Mouse (Mus musculus) embryo, embryonic 10.5 days (tissue): ENCODE results near the gene Gm20388.

Source experiments
- DNase-seq: peaks from one replicate; pipeline ENCODE4 v3.0.0-alpha.2; 2015; ENCODE audit warnings: low spot score

Gm20388 gene

DNA sequence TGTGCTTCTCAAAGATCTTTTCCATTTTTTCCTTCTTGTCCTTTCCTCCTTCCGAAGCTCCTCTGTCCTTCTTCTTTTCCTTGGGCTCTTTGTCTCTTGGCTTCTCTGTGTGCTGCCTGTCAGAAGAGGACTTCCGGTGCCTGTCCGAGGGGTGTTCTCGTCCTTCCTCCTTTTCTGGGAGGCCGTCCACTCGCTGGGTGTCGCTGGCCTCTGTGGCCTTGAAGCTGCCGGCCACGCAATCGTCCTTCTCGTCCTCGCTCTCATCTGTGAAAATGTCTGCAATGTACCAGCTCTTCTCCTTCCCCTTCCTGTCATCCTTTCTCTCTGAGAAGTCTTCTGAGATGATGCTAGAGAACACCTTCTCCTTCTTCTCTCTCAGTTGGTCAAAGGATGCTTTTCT, 2982.8 kb downstream of the Gm20388 start:
- DNase-seq: no peak

DNA sequence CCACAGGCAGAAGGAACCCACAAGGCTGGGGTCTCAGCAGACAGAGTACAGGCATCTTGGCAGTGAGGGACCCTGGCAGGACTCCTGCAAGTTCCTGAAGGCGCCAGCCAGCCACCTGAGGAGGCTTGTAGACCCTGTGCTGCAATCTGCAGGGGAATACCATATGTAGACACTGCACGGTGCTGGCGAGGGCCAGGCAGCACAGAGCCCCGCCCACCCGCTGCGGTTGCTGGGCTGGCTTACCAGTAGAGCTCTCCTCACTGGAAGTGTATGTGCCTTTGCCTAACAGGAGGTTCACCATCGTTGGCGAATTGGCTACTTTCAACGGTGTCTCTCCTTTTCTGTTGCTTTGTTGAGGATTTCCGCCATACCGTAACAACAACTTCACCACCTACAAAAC, 2985.7 kb downstream of the Gm20388 start:
- DNase-seq: no peak

DNA sequence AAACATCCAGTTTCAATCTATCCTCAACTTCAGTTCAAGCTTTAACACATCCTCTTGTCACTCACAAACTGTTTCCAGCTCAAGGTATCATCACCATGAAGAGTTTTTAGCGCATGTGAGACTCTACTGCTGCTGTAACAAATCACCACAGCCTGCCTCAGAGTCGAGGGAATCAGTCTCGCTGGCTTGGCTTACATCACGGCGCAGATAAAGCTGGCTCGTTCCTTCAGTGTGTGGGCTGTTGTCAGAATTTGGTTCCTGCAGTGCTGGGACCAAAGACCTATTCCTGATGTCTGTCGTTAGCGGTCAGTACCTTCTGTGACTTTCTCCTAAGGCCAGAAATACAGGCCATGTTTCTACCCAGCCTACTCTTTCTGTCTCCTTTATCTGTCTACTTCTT, 2986.6 kb downstream of the Gm20388 start:
- no peak for DNase-seq

DNA sequence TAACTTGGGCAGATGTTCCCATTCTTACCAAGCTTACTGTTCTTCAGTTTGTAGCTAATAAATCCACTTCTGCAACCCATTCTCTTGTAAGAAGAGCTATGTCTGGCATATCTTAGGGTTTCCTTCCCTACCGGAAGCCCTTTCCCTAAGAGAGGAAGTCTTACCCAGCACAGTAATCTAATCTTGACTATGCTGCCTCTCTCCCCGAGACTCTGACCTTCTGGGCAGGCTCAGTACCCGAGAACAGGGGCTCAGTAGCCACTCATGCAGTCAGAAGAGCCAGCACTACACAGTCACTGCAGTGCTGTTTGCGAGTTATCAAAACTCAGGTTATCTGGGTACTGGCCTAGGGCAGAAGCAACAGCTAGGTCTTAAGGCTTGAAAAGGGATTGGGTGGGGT, 2987.4 kb downstream of the Gm20388 start:
- DNase-seq: no peak

DNA sequence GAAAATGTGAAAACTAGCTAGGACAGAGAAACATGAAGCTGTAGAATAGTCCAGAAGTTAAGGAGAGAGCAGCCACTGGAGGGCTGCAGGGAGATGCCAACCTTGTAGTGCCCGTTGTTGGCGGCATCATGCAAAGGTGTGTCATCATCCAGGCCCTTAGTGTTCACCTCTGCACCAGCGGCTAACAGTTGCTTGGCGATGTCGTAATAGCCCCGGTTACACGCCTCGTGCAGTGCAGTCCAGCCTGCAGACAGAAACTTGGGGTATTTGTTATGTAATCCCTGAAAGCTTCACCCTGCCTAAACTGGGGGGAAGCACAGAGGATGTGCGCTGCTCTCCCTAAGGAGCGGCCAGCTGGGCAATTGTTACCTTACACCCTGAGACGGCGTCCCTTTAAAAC, 2987.8 kb downstream of the Gm20388 start:
- DNase-seq: no peak

DNA sequence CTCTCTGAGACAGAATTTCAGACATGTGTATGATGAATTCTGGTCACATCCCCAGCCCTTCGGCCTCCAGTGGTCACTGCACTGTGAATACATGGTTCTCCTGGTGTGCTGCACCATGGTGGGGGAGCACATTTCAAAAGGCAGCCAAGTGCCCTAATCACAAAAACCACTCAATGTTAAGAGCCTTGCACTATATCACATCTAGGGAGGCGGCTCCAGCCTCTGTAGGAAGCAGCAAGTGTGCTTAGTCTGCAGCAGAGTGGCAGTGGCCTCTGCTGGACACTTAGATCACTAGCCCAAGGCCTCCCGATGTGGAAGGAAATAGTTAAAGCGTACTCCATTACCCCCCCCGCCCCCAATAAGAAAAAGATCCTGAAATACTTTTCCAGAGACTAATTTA, 2988.4 kb downstream of the Gm20388 start:
- no peak for DNase-seq

DNA sequence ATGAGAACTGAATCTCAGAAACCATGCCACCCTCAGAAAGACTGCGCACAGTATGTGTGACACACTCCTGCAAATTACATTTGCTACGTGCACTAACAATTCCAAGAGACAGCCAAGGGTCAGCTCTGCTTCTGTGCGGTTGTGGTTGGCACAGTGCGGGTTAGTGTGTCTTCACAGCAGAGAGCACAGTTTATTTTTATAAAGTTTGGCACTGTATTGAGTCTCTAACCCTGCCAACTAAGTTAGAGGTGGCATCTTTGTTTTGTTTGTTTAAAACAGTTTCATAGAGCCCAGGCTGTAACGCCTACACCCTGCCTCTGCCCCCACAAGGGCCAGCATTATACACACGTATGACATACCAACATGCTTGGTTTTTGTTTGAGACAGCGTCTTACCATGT, 2990.8 kb downstream of the Gm20388 start:
- DNase-seq: no peak

DNA sequence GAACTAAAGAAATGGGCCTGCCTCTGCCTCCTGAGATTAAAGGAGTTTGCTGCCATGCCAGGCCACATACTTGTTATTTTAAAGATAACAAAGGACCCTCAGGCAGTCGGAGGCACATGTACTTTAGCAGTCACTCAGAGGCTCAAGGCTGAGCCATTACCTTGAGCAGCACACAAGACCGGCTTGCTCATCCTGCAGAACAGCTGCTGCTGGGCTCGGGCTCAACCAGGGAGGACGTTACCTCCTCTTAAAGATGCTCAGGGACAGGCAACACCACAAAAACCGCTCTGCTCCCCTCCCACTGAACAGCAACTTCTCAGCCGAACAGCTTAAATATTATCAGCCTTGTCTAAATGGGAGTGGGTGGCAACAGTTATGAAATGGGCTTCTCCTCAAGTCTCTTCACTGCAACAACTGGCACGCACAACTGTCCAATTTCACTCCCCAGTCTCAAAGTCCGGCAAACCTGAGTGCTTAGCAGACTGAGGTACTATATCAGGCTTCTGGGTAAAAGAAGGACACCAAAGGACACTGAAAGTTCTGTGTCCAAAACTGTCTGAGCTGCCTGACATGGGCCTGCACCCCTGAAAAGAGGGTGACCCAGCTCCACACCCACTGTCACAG, 2991.4 kb downstream of the Gm20388 start:
- DNase-seq: no peak

DNA sequence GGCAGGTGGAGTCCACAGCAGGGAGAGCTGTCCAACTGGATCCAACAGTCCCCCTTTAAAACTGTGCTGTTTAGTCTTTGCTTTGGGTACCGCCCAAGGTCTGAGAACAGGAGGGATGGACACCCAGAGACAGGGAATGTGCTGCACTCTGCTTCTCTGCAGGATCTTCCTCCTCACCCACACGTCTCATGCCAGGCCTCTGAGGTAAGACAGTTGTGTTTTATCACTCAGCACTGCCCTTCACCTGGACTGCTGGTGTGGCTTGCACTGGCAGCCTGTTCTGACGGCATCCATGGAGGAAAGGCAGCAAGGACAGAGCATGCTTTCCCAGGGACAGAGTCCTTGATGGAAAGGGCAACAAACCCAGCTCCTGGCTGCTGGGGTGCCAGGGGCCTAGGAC, 2991.9 kb downstream of the Gm20388 start:
- no peak for DNase-seq

DNA sequence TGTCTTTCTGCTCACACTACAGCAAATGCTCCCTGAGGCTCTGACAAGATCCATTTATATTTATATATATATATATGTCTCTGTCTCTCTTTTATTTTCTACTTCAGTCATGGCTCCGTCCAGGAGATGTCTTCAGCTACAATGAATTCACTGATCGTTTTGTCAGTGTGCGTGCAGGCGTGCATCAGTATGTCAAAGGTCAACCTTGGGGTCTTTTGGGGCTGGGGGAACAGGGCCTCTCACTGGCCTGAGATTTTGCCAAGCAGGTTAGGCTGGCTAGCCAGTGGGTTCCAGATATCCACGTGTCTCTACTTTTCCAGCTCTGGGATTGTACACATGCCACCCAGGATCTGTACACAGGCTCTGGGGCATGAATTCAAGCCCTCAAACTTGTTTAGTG, 2992.4 kb downstream of the Gm20388 start:
- peak; percentile 48 for DNase-seq

DNA sequence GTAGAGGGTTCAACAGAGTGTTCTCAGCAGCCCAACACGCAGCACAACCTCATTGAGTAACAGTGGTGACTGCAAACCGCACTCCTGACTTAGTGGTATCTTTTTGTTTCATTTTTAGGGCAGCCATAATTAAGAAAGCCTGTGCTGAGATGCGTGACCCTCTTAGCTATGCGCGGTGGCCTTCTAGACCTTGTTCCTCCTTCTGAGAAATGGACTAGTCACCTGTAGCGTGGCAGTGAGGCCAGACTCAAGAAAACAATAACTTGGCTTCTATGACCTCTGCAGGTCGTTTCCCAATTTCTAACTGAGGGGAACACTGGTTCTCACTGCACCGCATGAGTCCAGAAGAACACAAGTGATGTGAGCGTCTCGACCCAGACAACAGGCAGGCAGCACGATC, 2993.9 kb downstream of the Gm20388 start:
- no peak for DNase-seq

DNA sequence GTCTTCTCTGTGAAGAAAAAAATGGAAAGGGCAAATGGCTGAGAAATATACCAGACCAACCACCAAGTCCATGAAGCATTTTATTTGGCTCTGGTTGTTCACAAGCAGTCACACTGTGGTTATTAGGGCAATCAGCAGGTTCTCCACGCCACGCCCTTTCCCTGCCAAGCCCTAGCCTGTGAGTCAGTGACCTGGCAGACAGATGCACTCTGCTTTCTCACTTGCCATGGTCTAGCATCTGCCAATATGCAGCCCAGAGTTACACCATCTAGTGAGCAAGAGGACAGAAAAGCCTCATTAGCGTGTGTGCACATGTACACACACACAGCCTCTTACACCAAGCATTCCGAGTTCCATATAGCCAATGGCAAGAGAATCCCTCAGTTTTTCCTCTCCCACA, 2994.7 kb downstream of the Gm20388 start:
- DNase-seq: no peak

DNA sequence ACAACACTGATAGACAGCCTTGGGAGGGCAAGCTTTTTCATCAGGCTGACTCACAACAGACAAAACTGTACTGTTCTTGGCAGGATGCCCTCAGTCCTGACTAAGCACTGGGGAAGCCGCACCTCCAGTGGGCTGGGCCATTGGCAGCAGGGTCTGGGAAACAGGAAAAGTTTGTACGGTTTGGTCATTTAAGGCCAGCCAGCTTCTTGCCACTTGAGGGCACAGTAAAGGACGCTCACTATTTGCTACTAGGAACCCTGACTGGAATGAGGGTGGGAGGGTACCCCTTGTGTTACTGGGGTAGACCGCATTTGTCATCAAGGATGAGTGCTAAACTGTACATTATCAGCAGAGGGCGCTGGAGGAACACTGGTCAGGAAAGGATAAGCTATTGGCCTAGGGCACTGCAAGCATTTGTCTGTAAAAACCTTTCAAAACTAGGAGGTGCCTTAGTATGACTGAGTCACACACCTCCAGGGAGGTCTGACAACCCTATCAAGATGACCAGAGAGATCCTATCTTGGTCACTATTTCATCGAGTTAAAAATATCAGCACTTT, 2995.9 kb downstream of the Gm20388 start:
- DNase-seq: peak; percentile 89

DNA sequence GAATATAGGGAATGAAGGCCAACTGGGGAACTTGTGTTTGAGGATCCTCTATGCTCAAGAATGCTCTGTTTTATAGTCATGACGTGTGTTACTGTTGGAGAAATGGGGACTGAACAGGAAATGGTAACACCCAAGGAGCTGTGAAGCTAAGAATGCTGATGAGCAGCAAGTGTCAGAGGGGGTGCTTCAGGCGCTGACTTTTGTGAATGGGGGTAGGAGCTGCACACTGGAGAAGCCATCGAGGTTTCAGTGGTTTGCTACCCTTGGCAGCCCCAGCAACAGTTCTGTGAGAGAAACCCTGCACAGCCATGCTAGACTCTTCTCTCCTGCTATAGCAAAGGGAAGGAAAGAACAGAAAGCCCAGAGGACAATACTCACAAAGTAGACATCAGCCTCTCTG, 3001.5 kb downstream of the Gm20388 start:
- DNase-seq: no peak

DNA sequence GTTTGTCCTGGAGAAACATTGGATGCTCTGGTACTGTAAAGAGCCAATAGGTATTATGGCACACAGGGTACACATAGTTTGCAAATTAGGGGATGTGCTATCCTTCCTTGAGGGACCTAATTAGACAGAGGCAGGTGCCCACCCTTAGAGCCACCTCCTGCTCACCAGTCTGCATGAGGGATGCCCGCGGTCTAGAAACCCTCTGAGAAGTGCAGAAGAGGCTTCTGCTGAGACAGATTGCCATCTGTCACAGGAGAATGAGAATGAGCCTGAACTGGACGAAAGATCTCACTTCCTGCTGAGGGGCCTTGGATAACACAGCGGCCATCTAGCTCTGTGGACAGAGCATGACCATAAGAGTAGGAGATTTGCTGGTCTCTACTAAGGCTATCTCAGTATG, 3002.2 kb downstream of the Gm20388 start:
- no peak for DNase-seq

DNA sequence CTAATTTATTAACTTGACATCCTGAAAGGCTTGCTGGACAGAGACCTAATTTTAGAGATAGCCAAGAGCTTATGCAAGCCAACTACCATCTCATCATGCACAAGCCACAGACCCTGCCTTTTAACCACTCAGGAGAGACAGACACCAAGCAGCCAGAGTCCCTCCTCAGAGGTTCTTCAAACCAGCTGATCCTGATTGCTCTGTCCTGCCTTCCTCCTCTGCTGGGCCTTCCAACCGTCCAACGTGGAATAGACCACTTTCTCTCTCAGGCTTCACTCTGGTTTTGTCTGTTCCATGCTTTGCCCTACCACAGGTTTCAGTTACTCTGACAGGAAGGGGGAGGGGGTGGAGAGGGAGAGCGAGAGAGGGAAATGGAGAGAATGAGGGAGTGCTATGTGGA, 3006.1 kb downstream of the Gm20388 start:
- no peak for DNase-seq

DNA sequence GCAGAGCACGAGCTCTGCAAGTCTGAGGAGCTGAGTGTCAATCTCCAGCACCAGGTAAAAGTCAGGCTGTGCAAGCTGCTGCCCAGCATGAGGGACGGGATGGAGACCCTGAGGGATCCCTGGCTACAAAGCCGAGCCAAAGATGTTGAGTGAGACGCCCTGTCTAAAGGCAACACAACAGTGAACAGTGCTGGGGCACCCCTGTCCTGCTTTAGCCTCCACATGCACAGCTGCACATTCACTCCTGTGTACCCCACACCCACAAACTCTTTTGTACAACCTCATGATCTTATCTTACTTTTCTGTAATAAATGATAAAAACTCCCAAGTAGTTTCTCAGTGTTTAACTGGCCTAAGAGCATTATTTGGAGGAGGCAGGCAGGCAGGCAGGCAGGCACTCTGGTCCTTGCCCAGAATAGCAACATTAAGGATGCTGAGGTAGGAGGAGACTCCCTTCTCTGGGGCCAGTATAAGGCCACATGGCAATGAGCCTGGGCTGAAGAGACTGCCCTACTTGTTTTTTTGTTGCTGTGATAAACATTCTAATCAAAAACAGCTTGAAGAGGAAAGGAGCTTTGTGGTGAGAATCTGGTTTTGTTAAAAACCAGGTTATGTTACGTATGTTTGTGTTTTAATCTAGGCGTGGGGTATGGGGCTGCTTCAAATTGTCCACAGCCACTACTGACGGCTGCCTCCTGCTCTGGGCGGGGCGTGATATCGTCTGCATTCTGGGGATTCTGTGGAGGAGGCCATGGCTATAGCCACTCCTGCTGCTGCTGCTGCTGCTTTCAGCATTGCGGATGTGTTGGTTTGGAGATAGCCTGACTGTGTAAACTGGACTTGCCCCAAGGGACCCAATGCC, 3007.1 kb downstream of the Gm20388 start:
- DNase-seq: no peak

DNA sequence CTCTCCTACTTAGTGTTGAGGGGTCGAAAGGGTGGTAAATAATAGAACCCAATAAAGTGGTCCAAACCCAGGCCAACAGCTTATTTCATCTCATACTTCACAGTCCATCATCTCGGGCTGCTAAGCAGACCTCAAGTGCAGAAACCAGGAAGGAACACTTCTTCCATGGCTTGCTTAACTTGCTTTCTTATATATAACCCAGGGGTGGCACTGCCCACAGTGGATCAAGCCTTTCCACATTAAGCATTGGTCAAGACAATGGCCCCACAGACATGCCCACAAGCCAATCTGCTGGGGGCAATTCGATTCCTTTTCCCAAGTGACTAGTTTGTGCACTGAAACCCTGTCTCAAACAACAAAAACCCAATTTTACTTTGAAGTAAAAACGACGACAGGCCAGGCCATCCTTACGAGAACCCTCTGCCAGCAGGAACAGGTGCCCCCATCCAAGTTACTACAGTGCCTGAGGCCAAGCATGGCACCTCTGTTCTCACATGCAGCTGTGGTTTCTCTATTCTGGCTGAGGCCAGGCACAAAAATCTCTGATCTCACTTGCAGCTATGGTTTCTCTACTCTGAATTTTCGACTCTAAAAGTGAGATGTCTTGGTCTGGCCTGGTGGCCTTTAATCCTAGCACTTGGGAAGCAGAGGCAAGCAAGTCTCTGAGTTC, 3007.9 kb downstream of the Gm20388 start:
- no peak for DNase-seq

DNA sequence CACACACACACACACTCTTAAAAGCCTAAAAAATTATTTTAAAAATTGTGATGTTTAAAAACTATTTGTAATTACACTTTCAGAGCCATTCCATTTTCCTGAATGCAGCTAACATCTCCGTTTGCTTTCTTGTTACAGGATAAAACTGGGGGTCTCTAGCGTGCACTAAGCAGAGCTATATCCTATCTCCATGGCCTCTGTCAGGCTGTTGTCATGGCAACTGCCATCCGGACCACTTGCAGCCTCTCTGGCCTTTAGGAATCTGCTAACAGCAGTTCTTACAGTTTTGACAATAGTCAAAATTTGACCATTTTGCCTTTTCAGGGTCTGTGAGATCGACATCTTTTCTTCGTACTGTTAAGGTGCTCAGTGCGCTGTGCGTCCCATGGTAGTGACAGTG, 3010.2 kb downstream of the Gm20388 start:
- no peak for DNase-seq

DNA sequence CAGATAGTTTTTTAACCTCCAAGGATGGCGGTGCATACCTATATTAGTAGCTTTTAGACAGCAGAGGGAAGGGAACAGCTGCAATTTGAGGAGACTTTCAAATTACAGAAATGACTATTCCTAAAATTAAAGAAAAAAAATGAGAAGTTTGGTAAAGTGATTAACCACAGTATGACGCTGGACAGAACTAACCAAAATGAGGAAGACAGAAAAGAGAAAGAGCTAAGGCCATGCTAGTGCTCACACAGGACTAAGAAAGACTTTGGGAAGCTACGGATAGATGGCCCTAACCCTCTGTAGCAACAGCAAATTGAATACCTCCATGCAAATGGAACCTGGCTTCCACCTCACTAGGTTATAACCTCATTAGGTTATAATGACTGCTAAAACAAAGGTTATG, 3012.3 kb downstream of the Gm20388 start:
- DNase-seq: no peak

DNA sequence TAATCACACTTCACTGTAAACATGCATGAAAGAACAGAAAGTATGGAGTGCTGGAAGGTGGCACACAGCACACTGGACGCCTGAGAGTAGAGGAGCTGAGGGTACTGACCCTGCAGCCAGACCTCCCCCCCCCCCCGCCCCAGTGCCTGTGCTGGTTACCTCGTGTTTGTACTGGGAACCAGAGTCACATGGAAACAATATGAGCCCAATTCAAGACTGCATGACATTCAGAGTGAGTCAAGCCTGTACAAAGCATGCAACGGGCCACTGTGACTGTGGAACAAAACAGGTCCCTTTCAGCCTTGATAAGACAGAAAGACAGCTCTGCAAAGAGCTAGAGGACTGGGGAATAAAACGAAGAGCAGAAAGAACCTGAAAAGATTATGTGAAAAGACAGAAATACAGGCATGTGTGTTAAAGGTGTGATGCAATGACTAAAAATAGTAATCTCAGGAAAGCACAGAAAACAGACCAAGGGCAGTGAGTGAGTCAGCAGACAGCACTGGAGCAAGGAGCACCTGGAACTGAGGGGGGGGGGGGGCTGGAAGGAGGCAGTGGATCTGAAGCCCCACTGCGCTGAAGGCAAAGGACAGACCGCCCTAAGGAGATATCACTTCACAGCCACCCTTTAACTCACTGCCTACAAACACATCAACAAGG, 3012.9 kb downstream of the Gm20388 start:
- DNase-seq: no peak

DNA sequence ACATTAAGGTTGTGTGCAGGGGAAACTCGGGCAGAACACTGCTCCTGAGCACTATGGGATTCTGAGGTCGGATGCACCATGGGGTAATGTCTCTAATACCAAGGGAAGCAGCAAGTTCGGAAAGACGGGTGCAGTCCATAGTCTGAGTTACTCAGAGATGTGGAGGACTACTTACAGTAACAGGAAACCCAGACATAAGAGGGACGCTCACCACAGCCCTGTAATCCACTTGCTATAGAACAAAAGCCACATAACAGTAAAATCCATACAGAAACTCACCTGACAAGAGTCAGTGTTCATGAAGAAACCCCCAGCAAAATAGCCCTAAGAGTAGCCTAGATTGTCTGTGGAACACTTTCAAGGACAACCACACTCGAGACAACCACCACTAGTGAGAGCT, 3013.4 kb downstream of the Gm20388 start:
- no peak for DNase-seq
